Mouse (Mus musculus) CD4-positive, CD25-positive, alpha-beta regulatory T cell, adult 2 months (primary cell): ENCODE data around the gene Pdhb.

Experiments used
- DNase-seq: peaks from one replicate; pipeline ENCODE4 v3.0.0-alpha.2; 2012; ENCODE audit warnings: low read depth, low spot score

The Pdhb gene

GRCm38 (mm10) chr14:8190556-8190955, 17.7 kb upstream of the Pdhb start:
- DNase-seq: no peak

- DNase-seq: no peak
These were observed 13.6 kb upstream of the Pdhb start for GRCm38 (mm10) chr14:8186278-8187045.

GRCm38 (mm10) chr14:8183330-8183729, 10.5 kb upstream of the Pdhb start:
- peak; percentile 31 for DNase-seq

- no peak for DNase-seq
These were observed 7.7 kb upstream of the Pdhb start for GRCm38 (mm10) chr14:8180371-8181035.

- DNase-seq: no peak
These were observed 3.4 kb upstream of the Pdhb start for GRCm38 (mm10) chr14:8176251-8176650.

- DNase-seq: no peak
These were observed 1.8 kb upstream of the Pdhb start for GRCm38 (mm10) chr14:8174634-8175033.

GRCm38 (mm10) chr14:8173542-8174250, 871 bp upstream of the Pdhb start:
- peak; percentile 88 for DNase-seq

GRCm38 (mm10) chr14:8164463-8164862, 8.4 kb downstream of the Pdhb start:
- DNase-seq: no peak

- DNase-seq: peak; percentile 23
These were observed 11.0 kb downstream of the Pdhb start for GRCm38 (mm10) chr14:8161777-8162176.

- DNase-seq: no peak
These were observed 13.7 kb downstream of the Pdhb start for GRCm38 (mm10) chr14:8159141-8159540.

- DNase-seq: no peak
These were observed 14.1 kb downstream of the Pdhb start for GRCm38 (mm10) chr14:8158721-8159120.

- peak; percentile 48 for DNase-seq
These were observed 15.9 kb downstream of the Pdhb start for GRCm38 (mm10) chr14:8156947-8157346.

- no peak for DNase-seq
These were observed 18.8 kb downstream of the Pdhb start for GRCm38 (mm10) chr14:8154072-8154471.

GRCm38 (mm10) chr14:8151757-8152156, 21.1 kb downstream of the Pdhb start:
- DNase-seq: no peak

GRCm38 (mm10) chr14:8148842-8149241, 24.0 kb downstream of the Pdhb start:
- DNase-seq: no peak

GRCm38 (mm10) chr14:8146611-8147223, 26.1 kb downstream of the Pdhb start:
- DNase-seq: no peak

- DNase-seq: no peak
These were observed 26.9 kb downstream of the Pdhb start for GRCm38 (mm10) chr14:8145594-8146558.

GRCm38 (mm10) chr14:8141131-8141530, 31.7 kb downstream of the Pdhb start:
- DNase-seq: no peak

GRCm38 (mm10) chr14:8139724-8140710, 32.8 kb downstream of the Pdhb start:
- DNase-seq: no peak

GRCm38 (mm10) chr14:8135130-8135529, 37.7 kb downstream of the Pdhb start:
- no peak for DNase-seq
